Mouse (Mus musculus): ENCODE data around the gene Selenop.
"Not testable (repeated sequence)": the region's sequence is repeated elsewhere in the genome, so short reads cannot be mapped to it uniquely, and the experiment has no call there.

Gene Selenop

GRCm38 (mm10) chr15:3268247-3268646 lies at the start of gene Selenop:
Gene Selenop (plus strand): TSS chr15:3268547.
- in situ Hi-C loops (cut with MboI; ENCODE audit: low pct_unique_long_range_greater_than_20kb in 1 of 2, low sequenced_read_pairs in 2 of 2, unreplicated experiment in 1 of 2): no loop called here

- in situ Hi-C loops (cut with MboI; ENCODE audit: low pct_unique_long_range_greater_than_20kb in 1 of 2, low sequenced_read_pairs in 2 of 2, unreplicated experiment in 1 of 2): not testable (repeated sequence)
Observed at GRCm38 (mm10) chr15:3218668-3219067, 49.7 kb upstream of the Selenop start.

GRCm38 (mm10) chr15:3222803-3223437 lies 45.4 kb upstream of the Selenop start:
- in situ Hi-C loops (cut with MboI; ENCODE audit: low pct_unique_long_range_greater_than_20kb in 1 of 2, low sequenced_read_pairs in 2 of 2, unreplicated experiment in 1 of 2): no loop called here

GRCm38 (mm10) chr15:3226573-3226972 lies 41.8 kb upstream of the Selenop start:
- in situ Hi-C loops (cut with MboI; ENCODE audit: low pct_unique_long_range_greater_than_20kb in 1 of 2, low sequenced_read_pairs in 2 of 2, unreplicated experiment in 1 of 2): no loop called here

GRCm38 (mm10) chr15:3228185-3228584 lies 40.2 kb upstream of the Selenop start:
- in situ Hi-C loops (cut with MboI; ENCODE audit: low pct_unique_long_range_greater_than_20kb in 1 of 2, low sequenced_read_pairs in 2 of 2, unreplicated experiment in 1 of 2): no loop called here

GRCm38 (mm10) chr15:3228990-3229389 lies 39.4 kb upstream of the Selenop start:
- in situ Hi-C loops (cut with MboI; ENCODE audit: low pct_unique_long_range_greater_than_20kb in 1 of 2, low sequenced_read_pairs in 2 of 2, unreplicated experiment in 1 of 2): no loop called here

GRCm38 (mm10) chr15:3231004-3231403 lies 37.3 kb upstream of the Selenop start:
- in situ Hi-C loops (cut with MboI; ENCODE audit: low pct_unique_long_range_greater_than_20kb in 1 of 2, low sequenced_read_pairs in 2 of 2, unreplicated experiment in 1 of 2): no loop called here

GRCm38 (mm10) chr15:3232168-3232835 lies 36.0 kb upstream of the Selenop start:
- in situ Hi-C loops (cut with MboI; ENCODE audit: low pct_unique_long_range_greater_than_20kb in 1 of 2, low sequenced_read_pairs in 2 of 2, unreplicated experiment in 1 of 2): no loop called here

GRCm38 (mm10) chr15:3233837-3234551 lies 34.4 kb upstream of the Selenop start:
- in situ Hi-C loops (cut with MboI; ENCODE audit: low pct_unique_long_range_greater_than_20kb in 1 of 2, low sequenced_read_pairs in 2 of 2, unreplicated experiment in 1 of 2): no loop called here

- in situ Hi-C loops (cut with MboI; ENCODE audit: low pct_unique_long_range_greater_than_20kb in 1 of 2, low sequenced_read_pairs in 2 of 2, unreplicated experiment in 1 of 2): no loop called here
Observed at GRCm38 (mm10) chr15:3236338-3236737, 32.0 kb upstream of the Selenop start.

GRCm38 (mm10) chr15:3237963-3238362 lies 30.4 kb upstream of the Selenop start:
- in situ Hi-C loops (cut with MboI; ENCODE audit: low pct_unique_long_range_greater_than_20kb in 1 of 2, low sequenced_read_pairs in 2 of 2, unreplicated experiment in 1 of 2): no loop called here

- in situ Hi-C loops (cut with MboI; ENCODE audit: low pct_unique_long_range_greater_than_20kb in 1 of 2, low sequenced_read_pairs in 2 of 2, unreplicated experiment in 1 of 2): not testable (repeated sequence)
Observed at GRCm38 (mm10) chr15:3245036-3245435, 23.3 kb upstream of the Selenop start.

- in situ Hi-C loops (cut with MboI; ENCODE audit: low pct_unique_long_range_greater_than_20kb in 1 of 2, low sequenced_read_pairs in 2 of 2, unreplicated experiment in 1 of 2): no loop called here
Observed at GRCm38 (mm10) chr15:3250620-3251019, 17.7 kb upstream of the Selenop start.

GRCm38 (mm10) chr15:3251031-3251717 lies 17.2 kb upstream of the Selenop start:
- in situ Hi-C loops (cut with MboI; ENCODE audit: low pct_unique_long_range_greater_than_20kb in 1 of 2, low sequenced_read_pairs in 2 of 2, unreplicated experiment in 1 of 2): no loop called here

GRCm38 (mm10) chr15:3251718-3252067 lies 16.7 kb upstream of the Selenop start:
- in situ Hi-C loops (cut with MboI; ENCODE audit: low pct_unique_long_range_greater_than_20kb in 1 of 2, low sequenced_read_pairs in 2 of 2, unreplicated experiment in 1 of 2): no loop called here

- in situ Hi-C loops (cut with MboI; ENCODE audit: low pct_unique_long_range_greater_than_20kb in 1 of 2, low sequenced_read_pairs in 2 of 2, unreplicated experiment in 1 of 2): no loop called here
Observed at GRCm38 (mm10) chr15:3259025-3259424, 9.3 kb upstream of the Selenop start.

- in situ Hi-C loops (cut with MboI; ENCODE audit: low pct_unique_long_range_greater_than_20kb in 1 of 2, low sequenced_read_pairs in 2 of 2, unreplicated experiment in 1 of 2): no loop called here
Observed at GRCm38 (mm10) chr15:3260309-3260708, 8.0 kb upstream of the Selenop start.

GRCm38 (mm10) chr15:3262883-3263282 lies 5.5 kb upstream of the Selenop start:
- in situ Hi-C loops (cut with MboI; ENCODE audit: low pct_unique_long_range_greater_than_20kb in 1 of 2, low sequenced_read_pairs in 2 of 2, unreplicated experiment in 1 of 2): no loop called here

GRCm38 (mm10) chr15:3264293-3264692 lies 4.1 kb upstream of the Selenop start:
- in situ Hi-C loops (cut with MboI; ENCODE audit: low pct_unique_long_range_greater_than_20kb in 1 of 2, low sequenced_read_pairs in 2 of 2, unreplicated experiment in 1 of 2): no loop called here

Data from mouse embryonic stem cell (cell line).